Mouse (Mus musculus) intestine, embryonic 15.5 days (tissue): Measurements from ENCODE around the gene Sept3. TPM values are rescaled to one million over a fixed set of nuclear protein-coding genes. Genes with fewer than 3 reads are reported as not detected.

Experiments used
- ATAC-seq: fragments of 200-750 bp; cut with Nextera tagmentation; 2 replicates; pipeline ENCODE4 v1.8.0; 2017; ENCODE audit warnings: moderate TSS enrichment, moderate library complexity
- H3K27ac ChIP-seq: fragments of 300-500 bp; sonication (generic); 2 replicates; pipeline ENCODE4 v1.5.1; 2015; ENCODE audit warnings: mild to moderate bottlenecking, inconsistent platforms
- H3K27me3 ChIP-seq: fragments of 300-500 bp; sonication (generic); replicated peaks from 2 replicates; pipeline ENCODE4 v1.6.1; 2015; ENCODE audit warnings: inconsistent platforms
- H3K36me3 ChIP-seq: fragments of 300-500 bp; sonication (generic); 2 replicates; pipeline ENCODE4 v1.6.1; 2015; ENCODE audit warnings: inconsistent platforms
- H3K4me1 ChIP-seq: fragments of 300-500 bp; sonication (generic); replicated peaks from 2 replicates; pipeline ENCODE4 v1.6.1; 2015; ENCODE audit warnings: inconsistent platforms
- H3K4me2 ChIP-seq: fragments of 300-500 bp; sonication (generic); replicated peaks from 2 replicates; pipeline ENCODE4 v1.6.1; 2015; ENCODE audit warnings: mild to moderate bottlenecking, inconsistent platforms
- H3K4me3 ChIP-seq: fragments of 300-500 bp; sonication (generic); replicated peaks from 2 replicates; pipeline ENCODE4 v1.5.1; 2015; ENCODE audit warnings: inconsistent platforms
- H3K9ac ChIP-seq: fragments of 300-500 bp; sonication (generic); 2 replicates; pipeline ENCODE4 v1.6.1; 2015; ENCODE audit warnings: inconsistent platforms
- H3K9me3 ChIP-seq: fragments of 300-500 bp; sonication (generic); 2 replicates; pipeline ENCODE4 v1.6.1; 2016; ENCODE audit warnings: inconsistent platforms
- WGBS: fragments of 180-500 bp; shearing (Covaris S2); methylation state at CpG from one replicate; pipeline ENCODE4 v1.1.7; 2015; 5-methylcytosine and 5-hydroxymethylcytosine counted together
- polyA plus RNA-seq: library from polyadenylated mRNA; unstranded; fragments of >200 nt; fragmentation: Nextera tagmentation; extraction: Ambion mirVana; gene quantifications from 2 replicates; pipeline ENCODE4 v1.2.1, GENCODE M21; 2015

The Sept3 gene
- polyA plus RNA-seq, 1 experiment from 2014 or later: 10.2 TPM

- peaks cover 55% of the 10 kb centered on the region for H3K27me3 ChIP-seq
- H3K4me2 ChIP-seq: peak overlapping the region; percentile 97
- WGBS: 1% methylated on average over 61 of the region's 86 CpGs
- ATAC-seq: peak; percentile 46
- no peaks in the 10 kb centered on the region for H3K9me3 ChIP-seq
- peak overlapping the region; percentile 53 for H3K4me3 ChIP-seq
- 0 out of 2 replicates have a peak overlapping the region, but pooled peaks have one; percentile 3 for H3K27ac ChIP-seq
- no peaks in the 10 kb centered on the region for H3K36me3 ChIP-seq
- peaks cover 10% of the 10 kb centered on the region; the same call in 1 of the 2 replicates for H3K4me1 ChIP-seq
- H3K9ac ChIP-seq: peak overlapping the region; percentile 43
These were observed 521 bp downstream of the Sept3 start for GRCm38 (mm10) chr15:82274927-82275901.

GRCm38 (mm10) chr15:82277591-82277990, 2.9 kb downstream of the Sept3 start:
- Histone ChIP-seq H3K36me3 (no peaks in the 10 kb centered on the region), H3K9ac (no peak overlapping the region), H3K27ac (no peak overlapping the region), H3K4me2 (no peak overlapping the region), H3K27me3 (peaks cover 43% of the 10 kb centered on the region), H3K9me3 (no peaks in the 10 kb centered on the region), H3K4me3 (no peak overlapping the region), H3K4me1 (peaks cover 10% of the 10 kb centered on the region; the same call in 1 of the 2 replicates)
- ATAC-seq: no peak
- 67% methylated on average over 5 of the region's 5 CpGs for WGBS

GRCm38 (mm10) chr15:82280638-82281037, 5.9 kb downstream of the Sept3 start:
- 80% methylated on average over 4 of the region's 4 CpGs for WGBS
- Histone ChIP-seq H3K27ac (no peak overlapping the region), H3K36me3 (no peaks in the 10 kb centered on the region), H3K9ac (no peak overlapping the region), H3K9me3 (no peaks in the 10 kb centered on the region), H3K4me2 (no peak overlapping the region), H3K4me1 (peaks cover 7% of the 10 kb centered on the region; the same call in 1 of the 2 replicates), H3K4me3 (no peak overlapping the region), H3K27me3 (peaks cover 15% of the 10 kb centered on the region)
- ATAC-seq: no peak

- H3K9ac ChIP-seq: no peak overlapping the region
- no peaks in the 10 kb centered on the region for H3K27me3 ChIP-seq
- no peak overlapping the region for H3K4me3 ChIP-seq
- ATAC-seq: no peak
- H3K9me3 ChIP-seq: no peaks in the 10 kb centered on the region
- 63% methylated on average over 12 of the region's 12 CpGs for WGBS
- no peak overlapping the region for H3K4me2 ChIP-seq
- H3K36me3 ChIP-seq: no peaks in the 10 kb centered on the region
- no peaks in the 10 kb centered on the region for H3K4me1 ChIP-seq
- H3K27ac ChIP-seq: no peak overlapping the region
These were observed 11.5 kb downstream of the Sept3 start for GRCm38 (mm10) chr15:82286157-82286556.

- Histone ChIP-seq H3K9me3 (no peaks in the 10 kb centered on the region), H3K9ac (no peak overlapping the region), H3K36me3 (no peaks in the 10 kb centered on the region), H3K4me3 (no peak overlapping the region), H3K4me2 (no peak overlapping the region), H3K4me1 (peaks cover 12% of the 10 kb centered on the region), H3K27ac (no peak overlapping the region), H3K27me3 (no peaks in the 10 kb centered on the region)
- ATAC-seq: no peak
- WGBS: 83% methylated on average over 7 of the region's 7 CpGs
These were observed 15.6 kb downstream of the Sept3 start for GRCm38 (mm10) chr15:82290252-82290651.

GRCm38 (mm10) chr15:82292851-82293250, 18.2 kb downstream of the Sept3 start:
- no peak for ATAC-seq
- Histone ChIP-seq H3K27ac (no peak overlapping the region), H3K36me3 (no peaks in the 10 kb centered on the region), H3K4me2 (peak overlapping the region; percentile 50), H3K27me3 (no peaks in the 10 kb centered on the region), H3K4me3 (no peak overlapping the region), H3K9me3 (no peaks in the 10 kb centered on the region), H3K4me1 (peaks cover 12% of the 10 kb centered on the region), H3K9ac (no peak overlapping the region)
- 16% methylated on average over 5 of the region's 5 CpGs for WGBS

- Histone ChIP-seq H3K36me3 (no peaks in the 10 kb centered on the region), H3K4me1 (peaks cover 12% of the 10 kb centered on the region), H3K4me3 (no peak overlapping the region), H3K9me3 (no peaks in the 10 kb centered on the region), H3K27me3 (no peaks in the 10 kb centered on the region), H3K4me2 (peak overlapping the region; percentile 50), H3K27ac (no peak overlapping the region), H3K9ac (no peak overlapping the region)
- ATAC-seq: peak; percentile 53
- 5% methylated on average over 7 of the region's 7 CpGs for WGBS
These were observed 18.6 kb downstream of the Sept3 start for GRCm38 (mm10) chr15:82293271-82293711.

GRCm38 (mm10) chr15:82294059-82294458, 19.4 kb downstream of the Sept3 start:
- no peaks in the 10 kb centered on the region for H3K9me3 ChIP-seq
- ATAC-seq: no peak
- no peak overlapping the region for H3K4me2 ChIP-seq
- H3K9ac ChIP-seq: no peak overlapping the region
- 40% methylated on average over 8 of the region's 8 CpGs for WGBS
- no peak overlapping the region for H3K27ac ChIP-seq
- H3K36me3 ChIP-seq: no peaks in the 10 kb centered on the region
- H3K4me3 ChIP-seq: no peak overlapping the region
- peaks cover 12% of the 10 kb centered on the region for H3K4me1 ChIP-seq
- H3K27me3 ChIP-seq: no peaks in the 10 kb centered on the region

- Histone ChIP-seq H3K9me3 (no peaks in the 10 kb centered on the region), H3K4me1 (no peaks in the 10 kb centered on the region), H3K4me3 (no peak within 1 kb of the TSS), H3K27me3 (no peaks in the 10 kb centered on the region), H3K27ac (no peak within 1 kb of the TSS), H3K36me3 (no peaks in the 10 kb centered on the region), H3K4me2 (peak within 1 kb of the TSS; percentile 2), H3K9ac (no peak within 1 kb of the TSS)
- no peak for ATAC-seq
- WGBS: 50% methylated on average over 39 of the region's 39 CpGs
These were observed 24.3 kb downstream of the Sept3 start, which contains the start of gene Wbp2nl for GRCm38 (mm10) chr15:82298764-82299561. Gene Wbp2nl, plus strand, starts transcription at chr15:82298954.

- no peaks in the 10 kb centered on the region for H3K36me3 ChIP-seq
- no peaks in the 10 kb centered on the region for H3K9me3 ChIP-seq
- WGBS: 70% methylated on average over 3 of the region's 3 CpGs
- H3K27ac ChIP-seq: no peak overlapping the region
- H3K9ac ChIP-seq: no peak overlapping the region
- peak; percentile 82 for ATAC-seq
- H3K4me3 ChIP-seq: no peak overlapping the region
- no peak overlapping the region for H3K4me2 ChIP-seq
- H3K4me1 ChIP-seq: no peaks in the 10 kb centered on the region; the same call in 1 of the 2 replicates
- H3K27me3 ChIP-seq: no peaks in the 10 kb centered on the region
These were observed 32.4 kb downstream of the Sept3 start for GRCm38 (mm10) chr15:82307107-82307506.

- H3K27me3 ChIP-seq: no peaks in the 10 kb centered on the region
These were observed 33.7 kb downstream of the Sept3 start for GRCm38 (mm10) chr15:82308416-82308815.

GRCm38 (mm10) chr15:82317839-82318238, 43.1 kb downstream of the Sept3 start:
- no peak overlapping the region for H3K9ac ChIP-seq
- ATAC-seq: no peak
- WGBS: 78% methylated on average over 6 of the region's 6 CpGs
- H3K4me1 ChIP-seq: no peaks in the 10 kb centered on the region
- H3K4me2 ChIP-seq: no peak overlapping the region
- H3K9me3 ChIP-seq: no peaks in the 10 kb centered on the region
- H3K36me3 ChIP-seq: no peaks in the 10 kb centered on the region
- no peaks in the 10 kb centered on the region for H3K27me3 ChIP-seq
- no peak overlapping the region for H3K4me3 ChIP-seq
- no peak overlapping the region for H3K27ac ChIP-seq

More at GRCm38 (mm10) chr15:82308416-82308815, 33.7 kb downstream of the Sept3 start:
- no peak overlapping the region for H3K9ac ChIP-seq
- WGBS: 49% methylated on average over 3 of the region's 3 CpGs
- no peak for ATAC-seq
- no peak overlapping the region for H3K27ac ChIP-seq
- no peaks in the 10 kb centered on the region; the same call in 1 of the 2 replicates for H3K4me1 ChIP-seq
- H3K36me3 ChIP-seq: no peaks in the 10 kb centered on the region
- no peak overlapping the region for H3K4me2 ChIP-seq
- no peaks in the 10 kb centered on the region for H3K9me3 ChIP-seq
- no peak overlapping the region for H3K4me3 ChIP-seq
